Mouse (Mus musculus): ENCODE data around the gene Gm49601. TPM values are rescaled to one million over a fixed set of nuclear protein-coding genes. Genes with fewer than 3 reads are reported as not detected.

The Gm49601 gene
- polyA plus RNA-seq (2012; ENCODE audit: insufficient read depth, insufficient read length, missing spikeins): not detected in 2 replicates

DNA sequence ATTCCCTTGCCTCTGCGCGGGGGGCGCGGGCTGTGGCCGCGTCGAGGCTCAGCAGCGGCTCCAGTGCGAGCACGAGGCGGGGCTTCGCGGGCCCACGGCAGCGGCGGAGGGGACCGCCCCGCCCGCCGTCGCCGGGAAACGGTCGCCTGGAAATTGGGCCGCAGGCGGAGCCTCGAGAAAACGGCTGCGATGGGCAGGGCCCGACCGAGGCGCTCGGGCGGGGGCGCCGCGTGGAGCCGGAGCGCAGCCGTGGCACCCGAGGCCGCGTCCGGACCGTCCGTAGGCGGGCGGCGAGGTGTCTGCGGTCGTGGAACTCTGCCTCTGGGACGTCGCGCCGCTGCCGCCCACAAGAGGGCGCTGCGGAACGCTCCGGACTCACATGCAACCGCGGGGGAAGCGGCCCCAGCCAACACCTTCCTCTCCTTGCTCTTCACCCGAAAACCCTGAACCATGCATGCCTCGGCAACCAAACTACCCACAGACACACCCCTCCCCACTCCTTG, at the start of gene Gm49601:
TSS of gene Gm49601 (minus strand) at position 52 of the 503 bp plus-strand sequence.
- Histone ChIP-seq H3K27ac (replicated peaks; ENCODE audit: low read depth, low read length) (no peak within 1 kb of the TSS), H3K4me1 (ENCODE audit: control insufficient read depth, insufficient read depth, insufficient read length, low read length) (no peaks in the 10 kb centered on the region), H3K4me3 (ENCODE audit: insufficient read depth, low read depth, low read length) (peak within 1 kb of the TSS; percentile 55)

DNA sequence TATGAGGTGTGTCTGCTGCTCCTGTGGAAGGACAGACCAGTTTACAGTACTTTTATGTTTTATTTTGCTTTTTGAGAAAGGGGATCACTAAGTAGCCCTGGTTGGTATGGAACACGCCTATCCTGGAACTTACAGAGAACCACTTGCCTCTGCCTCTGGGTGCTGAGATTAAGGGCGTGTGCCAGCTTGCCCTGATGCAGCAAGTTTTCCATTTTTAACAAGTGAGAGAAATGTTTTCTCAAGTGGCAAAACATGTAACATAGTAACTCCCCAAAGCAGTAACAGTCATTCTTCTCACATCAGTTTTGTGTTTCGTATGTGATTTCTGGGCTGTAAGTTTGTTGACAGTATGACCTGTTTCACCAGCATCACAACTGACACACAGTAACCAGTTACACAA, 46.8 kb upstream of the Gm49601 start:
- Histone ChIP-seq H3K4me3 (ENCODE audit: insufficient read depth, low read depth, low read length) (no peak overlapping the region), H3K4me1 (ENCODE audit: control insufficient read depth, insufficient read depth, insufficient read length, low read length) (no peaks in the 10 kb centered on the region), H3K27ac (replicated peaks; ENCODE audit: low read depth, low read length) (no peak overlapping the region)

DNA sequence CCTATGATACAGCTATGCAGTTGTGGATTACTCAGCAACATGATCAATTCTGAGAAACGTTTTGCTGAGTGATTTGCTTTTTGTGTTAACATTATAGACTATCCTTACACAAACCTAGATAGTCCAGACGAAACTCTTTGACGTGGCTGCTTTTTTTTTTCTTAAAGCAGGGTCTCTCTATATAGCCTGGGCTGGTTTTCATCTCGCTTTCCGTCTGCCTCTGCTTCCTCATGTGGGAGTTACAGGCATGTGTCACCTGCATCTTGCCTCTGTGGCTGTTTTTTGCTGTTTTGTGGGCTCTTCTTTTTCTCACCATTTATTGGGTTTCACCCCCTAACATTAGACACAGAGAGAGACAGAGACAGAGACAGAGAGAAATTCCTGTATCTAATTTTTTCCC, 45.8 kb upstream of the Gm49601 start:
- H3K4me3 ChIP-seq (ENCODE audit: insufficient read depth, low read depth, low read length): no peak overlapping the region

DNA sequence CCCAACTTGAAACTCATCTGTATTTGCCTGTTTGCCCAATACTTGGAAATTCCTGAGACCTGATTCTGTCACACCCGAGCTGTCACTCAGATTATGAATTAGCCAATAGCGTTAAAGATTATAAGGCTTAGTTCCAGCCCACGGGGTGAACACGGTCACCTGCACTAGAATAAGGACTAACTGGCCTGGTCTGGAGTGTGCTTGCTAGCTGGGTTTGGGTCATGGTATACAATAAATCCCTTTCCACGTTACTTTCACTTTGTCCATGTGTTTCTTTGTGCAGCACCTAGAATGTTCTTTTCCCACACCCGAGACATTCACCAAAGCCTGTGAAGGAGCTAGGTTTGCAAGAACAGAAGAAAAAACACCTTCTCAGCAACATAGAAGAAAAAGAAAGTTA, 43.7 kb upstream of the Gm49601 start:
- Histone ChIP-seq H3K4me1 (ENCODE audit: control insufficient read depth, insufficient read depth, insufficient read length, low read length) (no peaks in the 10 kb centered on the region), H3K4me3 (ENCODE audit: insufficient read depth, low read depth, low read length) (no peak overlapping the region), H3K27ac (replicated peaks; ENCODE audit: low read depth, low read length) (no peak overlapping the region)

More for the DNA sequence above, 45.8 kb upstream of the Gm49601 start:
- Histone ChIP-seq H3K27ac (replicated peaks; ENCODE audit: low read depth, low read length) (no peak overlapping the region), H3K4me1 (ENCODE audit: control insufficient read depth, insufficient read depth, insufficient read length, low read length) (no peaks in the 10 kb centered on the region)

DNA sequence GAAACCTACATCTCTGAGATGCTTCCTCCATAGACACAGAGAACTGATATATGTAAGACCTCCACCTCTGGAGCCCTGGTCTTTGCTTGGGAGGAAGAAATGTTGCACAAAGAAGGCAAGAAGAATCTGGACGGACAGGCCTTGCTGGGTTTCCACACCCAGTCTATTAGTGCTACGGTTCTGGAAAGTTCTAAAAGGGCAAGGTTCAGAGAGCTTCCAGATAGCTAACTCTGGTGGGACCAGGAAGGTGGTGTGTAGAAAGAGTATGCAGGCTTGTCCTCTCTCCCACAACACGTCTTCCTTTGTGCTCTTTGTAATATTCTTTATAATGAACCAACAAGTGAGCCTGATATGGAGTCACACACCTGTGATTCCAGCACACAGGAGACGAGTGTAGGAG, 32.4 kb upstream of the Gm49601 start:
- no peak overlapping the region for H3K27ac ChIP-seq (replicated peaks; ENCODE audit: low read depth, low read length)
- no peak overlapping the region for H3K4me3 ChIP-seq (ENCODE audit: insufficient read depth, low read depth, low read length)
- H3K4me1 ChIP-seq (ENCODE audit: control insufficient read depth, insufficient read depth, insufficient read length, low read length): no peaks in the 10 kb centered on the region

DNA sequence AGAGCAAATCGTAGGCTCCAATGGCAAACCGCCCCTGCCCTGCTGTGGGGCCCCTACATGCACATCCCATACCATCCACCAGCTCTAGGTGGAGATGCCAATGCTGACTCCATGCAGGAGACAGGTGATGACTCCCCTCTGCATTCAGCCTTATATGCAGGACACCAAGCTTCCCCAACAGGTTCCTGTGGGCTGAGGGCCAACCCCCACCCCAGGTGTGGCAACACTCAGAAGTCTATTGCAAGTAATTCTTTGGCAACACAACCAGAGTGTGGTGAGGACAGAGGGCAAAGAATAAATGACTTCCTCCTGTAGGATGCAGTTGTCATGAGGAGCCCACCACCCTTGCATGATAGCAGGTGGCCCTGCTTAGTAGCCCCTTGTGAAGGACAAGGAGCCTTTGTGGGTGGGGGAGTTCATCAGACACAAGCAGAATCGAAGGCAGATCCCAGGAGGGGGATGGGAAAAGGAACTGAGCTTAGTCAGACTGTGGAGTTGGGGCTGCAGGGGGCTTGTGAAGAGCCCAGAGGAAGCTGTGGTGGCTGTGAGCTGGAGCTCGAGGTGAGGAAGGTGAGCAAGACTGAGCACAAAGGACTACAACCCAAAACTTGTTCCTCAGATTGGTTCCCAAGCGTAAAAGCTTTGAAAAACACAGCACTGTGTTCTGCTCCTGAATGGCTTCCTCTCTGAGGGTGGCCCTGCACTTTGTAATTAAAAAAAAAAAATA, 29.3 kb upstream of the Gm49601 start:
- Histone ChIP-seq H3K4me1 (ENCODE audit: control insufficient read depth, insufficient read depth, insufficient read length, low read length) (no peaks in the 10 kb centered on the region), H3K27ac (replicated peaks; ENCODE audit: low read depth, low read length) (no peak overlapping the region), H3K4me3 (ENCODE audit: insufficient read depth, low read depth, low read length) (no peak overlapping the region)

DNA sequence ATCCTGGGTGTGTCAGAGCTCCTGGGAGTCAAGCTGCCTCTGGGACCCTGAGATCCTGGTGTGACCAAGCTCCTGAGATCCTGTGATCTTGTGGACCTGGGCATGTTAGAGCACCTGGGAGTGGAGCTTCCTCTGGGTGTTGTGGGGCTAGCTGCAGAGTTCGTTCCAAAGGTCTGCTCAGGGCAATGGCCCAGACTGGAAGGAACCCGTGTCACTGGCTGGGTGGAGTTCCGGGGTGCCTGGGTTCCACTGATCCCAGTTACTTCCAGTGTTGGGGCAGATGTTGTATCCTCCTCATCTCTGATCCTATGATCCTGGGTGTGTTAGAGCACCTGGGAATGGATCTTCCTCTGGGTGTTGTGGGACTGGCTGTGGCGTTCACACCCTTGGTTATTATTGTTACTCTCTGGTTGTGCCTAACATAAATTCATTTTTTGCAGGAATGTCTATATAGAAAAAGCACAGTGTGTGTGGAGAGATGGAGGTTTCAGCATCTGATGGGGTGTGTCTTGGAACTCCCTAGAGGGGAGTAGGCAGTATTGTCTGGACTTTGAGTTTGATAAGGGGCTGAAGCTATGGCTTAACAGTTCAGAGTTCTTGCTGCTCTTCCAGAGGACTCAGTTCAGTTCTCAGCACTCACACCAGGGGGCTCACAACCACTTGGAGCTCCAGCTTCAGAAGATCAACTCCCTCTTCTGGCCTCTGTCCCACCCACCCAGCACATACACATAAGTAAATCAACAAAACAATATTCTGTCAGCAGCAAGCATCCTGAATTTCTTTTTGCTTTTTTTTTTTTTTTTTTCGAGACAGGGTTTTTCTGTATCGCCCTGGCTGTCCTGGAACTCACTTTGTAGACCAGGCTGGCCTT, 27.3 kb upstream of the Gm49601 start:
- no peak overlapping the region for H3K27ac ChIP-seq (replicated peaks; ENCODE audit: low read depth, low read length)

DNA sequence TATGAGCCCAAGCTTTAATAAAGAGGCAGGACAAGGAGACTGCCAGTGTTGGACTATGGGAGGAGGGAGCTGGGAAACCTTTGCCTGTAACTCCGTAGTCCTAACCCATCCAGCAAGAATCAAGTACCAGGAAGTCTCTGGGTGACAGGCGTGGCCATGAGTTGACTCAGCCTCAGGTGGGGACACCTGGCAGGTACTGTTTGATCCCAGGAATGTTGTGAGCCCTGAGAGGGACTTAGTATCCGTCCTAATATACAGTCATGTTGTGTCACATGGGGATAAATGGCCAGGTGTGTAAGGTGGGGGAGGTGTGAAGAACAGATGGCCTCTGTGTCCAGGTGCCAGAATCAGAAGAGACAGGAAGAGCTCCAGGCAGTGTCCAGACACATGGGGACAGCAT, 22.9 kb upstream of the Gm49601 start:
- no peaks in the 10 kb centered on the region for H3K4me1 ChIP-seq (ENCODE audit: control insufficient read depth, insufficient read depth, insufficient read length, low read length)
- no peak overlapping the region for H3K4me3 ChIP-seq (ENCODE audit: insufficient read depth, low read depth, low read length)
- no peak overlapping the region for H3K27ac ChIP-seq (replicated peaks; ENCODE audit: low read depth, low read length)

More for the DNA sequence above, 27.3 kb upstream of the Gm49601 start:
- H3K4me1 ChIP-seq (ENCODE audit: control insufficient read depth, insufficient read depth, insufficient read length, low read length): no peaks in the 10 kb centered on the region
- H3K4me3 ChIP-seq (ENCODE audit: insufficient read depth, low read depth, low read length): no peak overlapping the region

DNA sequence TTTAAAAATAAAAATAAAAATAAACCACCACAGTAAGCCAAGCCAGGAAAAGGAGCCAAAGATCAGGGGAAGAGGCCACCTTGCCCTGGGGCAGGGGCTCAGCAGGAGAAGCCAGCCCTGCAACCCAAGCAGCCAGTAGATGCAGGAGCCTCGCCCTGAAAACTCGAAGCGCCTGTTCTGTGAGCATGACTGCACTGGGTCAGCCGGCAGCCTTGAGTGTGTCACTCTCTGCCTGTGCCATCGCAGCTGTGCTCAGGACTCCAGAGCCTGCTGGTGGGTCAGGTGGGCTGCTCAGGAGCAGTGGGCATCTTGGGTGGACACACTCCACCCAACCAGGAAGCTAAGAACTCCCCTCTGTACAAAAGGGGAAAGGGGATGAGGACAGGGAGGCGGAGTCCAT, 19.1 kb upstream of the Gm49601 start:
- Histone ChIP-seq H3K4me1 (ENCODE audit: control insufficient read depth, insufficient read depth, insufficient read length, low read length) (no peaks in the 10 kb centered on the region), H3K27ac (replicated peaks; ENCODE audit: low read depth, low read length) (no peak overlapping the region), H3K4me3 (ENCODE audit: insufficient read depth, low read depth, low read length) (no peak overlapping the region)

DNA sequence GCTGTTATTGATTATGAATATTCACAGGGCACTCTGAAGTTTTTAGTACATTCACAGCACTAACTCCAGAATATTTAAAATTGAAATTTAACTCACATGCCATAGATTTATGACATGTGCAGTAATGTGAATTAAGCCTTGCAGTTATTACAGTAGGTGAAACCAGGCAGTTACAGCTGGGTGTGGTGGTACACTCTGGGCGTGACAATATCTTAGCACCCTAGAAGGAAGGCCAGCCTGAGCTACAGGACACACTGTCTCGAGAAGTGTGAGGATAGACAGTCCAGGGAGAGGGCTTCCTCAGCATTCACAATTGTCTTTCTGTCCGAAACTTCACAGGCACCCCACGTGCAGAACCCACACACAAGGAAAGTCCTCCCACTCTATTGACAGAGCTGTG, 18.3 kb upstream of the Gm49601 start:
- no peaks in the 10 kb centered on the region for H3K4me1 ChIP-seq (ENCODE audit: control insufficient read depth, insufficient read depth, insufficient read length, low read length)
- H3K27ac ChIP-seq (replicated peaks; ENCODE audit: low read depth, low read length): no peak overlapping the region
- no peak overlapping the region for H3K4me3 ChIP-seq (ENCODE audit: insufficient read depth, low read depth, low read length)

DNA sequence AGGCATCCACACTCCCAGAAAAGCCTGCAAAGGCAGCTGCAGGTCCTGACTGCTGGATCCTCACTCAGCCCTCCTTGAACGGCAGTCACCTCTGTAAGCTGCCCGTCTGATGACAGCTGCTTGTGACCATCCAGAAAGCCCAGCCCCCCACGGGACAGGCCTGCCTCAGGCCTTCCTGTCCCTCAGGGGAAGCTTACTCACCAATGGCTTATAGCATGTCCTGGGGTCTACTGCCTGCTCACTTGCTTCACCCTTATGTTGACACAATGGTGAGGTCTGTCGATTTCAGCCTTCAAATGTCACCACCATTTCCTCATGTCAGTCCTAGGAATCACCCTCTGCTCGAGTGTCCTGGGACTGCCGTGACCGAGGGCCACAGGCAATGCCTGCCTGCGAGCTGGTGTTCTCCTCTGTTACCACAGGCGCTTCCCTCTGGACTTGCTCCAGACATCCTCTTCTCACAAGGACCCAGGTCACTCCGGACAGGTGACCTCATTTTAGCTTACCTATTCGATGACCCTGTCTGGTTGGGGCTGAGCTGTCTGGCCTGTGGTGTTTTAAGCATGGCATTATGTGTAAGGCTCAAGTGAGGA, 17.3 kb upstream of the Gm49601 start:
- Histone ChIP-seq H3K4me3 (ENCODE audit: insufficient read depth, low read depth, low read length) (no peak overlapping the region), H3K27ac (replicated peaks; ENCODE audit: low read depth, low read length) (no peak overlapping the region), H3K4me1 (ENCODE audit: control insufficient read depth, insufficient read depth, insufficient read length, low read length) (no peaks in the 10 kb centered on the region)

DNA sequence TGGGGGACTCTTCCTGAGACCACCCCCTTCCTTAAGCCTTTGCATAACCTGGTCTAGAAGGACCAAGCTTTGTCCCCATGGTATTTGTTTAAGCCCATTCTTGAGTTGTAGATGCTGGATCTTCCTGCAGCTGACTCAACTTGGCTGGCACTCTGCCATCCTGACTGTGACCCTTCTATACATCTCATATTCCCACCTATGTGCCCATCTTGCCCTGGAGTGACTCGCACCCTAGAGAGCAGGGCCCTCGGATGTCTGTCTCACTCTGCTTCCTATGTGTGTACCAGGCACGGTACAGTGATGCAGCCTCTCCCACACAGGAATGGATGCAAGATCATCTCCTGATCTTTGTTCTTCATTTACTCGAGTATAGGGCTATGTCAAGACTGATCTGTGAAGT, 16.7 kb upstream of the Gm49601 start:
- Histone ChIP-seq H3K27ac (replicated peaks; ENCODE audit: low read depth, low read length) (no peak overlapping the region), H3K4me1 (ENCODE audit: control insufficient read depth, insufficient read depth, insufficient read length, low read length) (no peaks in the 10 kb centered on the region), H3K4me3 (ENCODE audit: insufficient read depth, low read depth, low read length) (no peak overlapping the region)

DNA sequence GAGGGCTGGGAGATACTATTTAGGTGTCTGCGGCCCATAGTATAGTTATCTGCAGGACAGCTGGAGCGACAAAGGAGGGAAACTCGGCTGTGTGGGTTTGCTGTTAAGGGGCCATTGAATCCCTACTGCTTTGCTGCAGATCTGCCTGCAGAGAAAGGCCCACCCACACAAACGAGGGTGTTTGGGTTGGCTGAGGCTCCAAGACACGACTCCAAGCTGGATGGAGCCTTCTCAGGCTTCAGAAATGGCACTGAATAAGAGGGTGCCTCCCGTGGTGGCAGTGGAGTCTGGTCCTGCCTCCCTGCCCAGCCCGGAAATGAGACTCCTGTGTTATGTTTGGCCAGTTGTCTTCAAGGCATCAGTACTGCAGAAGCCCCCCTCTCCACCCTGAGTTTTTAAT, 16.1 kb upstream of the Gm49601 start:
- no peak overlapping the region for H3K4me3 ChIP-seq (ENCODE audit: insufficient read depth, low read depth, low read length)
- H3K4me1 ChIP-seq (ENCODE audit: control insufficient read depth, insufficient read depth, insufficient read length, low read length): no peaks in the 10 kb centered on the region
- H3K27ac ChIP-seq (replicated peaks; ENCODE audit: low read depth, low read length): no peak overlapping the region

DNA sequence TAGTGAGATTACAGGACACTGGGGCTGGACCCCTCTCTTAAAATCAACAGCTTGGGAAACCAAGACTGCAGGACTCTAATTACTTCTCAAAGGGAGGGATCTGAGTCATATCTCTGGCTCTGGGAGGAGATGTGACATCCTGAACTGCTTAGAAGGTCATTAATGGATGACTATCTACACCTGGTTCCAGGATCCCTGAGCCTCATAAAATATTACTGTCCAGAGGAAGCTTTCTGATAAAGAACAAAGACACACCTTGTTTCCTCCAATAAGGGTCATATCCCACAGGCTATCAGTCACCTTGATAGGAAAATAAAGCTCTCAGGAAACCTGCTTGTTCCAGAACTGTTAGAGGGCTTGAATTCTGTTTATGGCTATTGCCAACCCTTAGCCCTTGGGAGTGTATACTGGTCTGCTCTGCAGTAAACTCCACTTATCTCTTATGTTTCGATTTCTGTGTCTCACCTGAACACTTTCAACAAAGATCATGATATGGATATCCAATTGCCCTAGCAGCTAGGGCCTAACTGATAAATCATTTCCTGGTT, 13.2 kb upstream of the Gm49601 start:
- H3K4me1 ChIP-seq (ENCODE audit: control insufficient read depth, insufficient read depth, insufficient read length, low read length): no peaks in the 10 kb centered on the region
- H3K4me3 ChIP-seq (ENCODE audit: insufficient read depth, low read depth, low read length): no peak overlapping the region
- no peak overlapping the region for H3K27ac ChIP-seq (replicated peaks; ENCODE audit: low read depth, low read length)

DNA sequence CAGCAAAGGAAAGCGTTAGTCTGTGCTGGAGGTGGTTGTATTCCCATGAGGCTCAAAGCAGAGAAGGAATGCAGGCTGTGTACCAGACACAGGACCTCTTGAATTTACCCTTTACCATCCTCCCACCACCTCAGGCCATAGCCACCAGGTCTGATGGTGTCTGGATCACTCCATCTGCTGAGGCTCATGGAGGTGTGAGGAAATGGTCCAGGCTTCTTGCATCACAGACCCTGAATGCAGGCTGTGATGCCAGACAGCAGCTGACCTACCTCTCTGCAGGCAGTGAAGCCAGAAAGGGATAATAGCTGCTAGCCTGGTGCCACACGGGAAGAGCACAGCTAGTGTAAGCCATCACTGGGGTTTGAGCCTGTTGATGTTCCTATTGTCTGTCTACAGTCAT, 12.2 kb upstream of the Gm49601 start:
- Histone ChIP-seq H3K4me3 (ENCODE audit: insufficient read depth, low read depth, low read length) (no peak overlapping the region), H3K27ac (replicated peaks; ENCODE audit: low read depth, low read length) (no peak overlapping the region), H3K4me1 (ENCODE audit: control insufficient read depth, insufficient read depth, insufficient read length, low read length) (no peaks in the 10 kb centered on the region)

Data from brown adipose tissue, adult 24 weeks (tissue).